Mouse (Mus musculus): ENCODE measurements at regions not wholly inside any gene's neighbourhood (a gene's known extent, or its start where the extent isn't known, plus 50 kb on each side); places are given as distances from the start of the nearest gene placed in this dataset.
"Not testable (repeated sequence)": the region's sequence is repeated elsewhere in the genome, so short reads cannot be mapped to it uniquely, and the experiment has no call there.

DNA sequence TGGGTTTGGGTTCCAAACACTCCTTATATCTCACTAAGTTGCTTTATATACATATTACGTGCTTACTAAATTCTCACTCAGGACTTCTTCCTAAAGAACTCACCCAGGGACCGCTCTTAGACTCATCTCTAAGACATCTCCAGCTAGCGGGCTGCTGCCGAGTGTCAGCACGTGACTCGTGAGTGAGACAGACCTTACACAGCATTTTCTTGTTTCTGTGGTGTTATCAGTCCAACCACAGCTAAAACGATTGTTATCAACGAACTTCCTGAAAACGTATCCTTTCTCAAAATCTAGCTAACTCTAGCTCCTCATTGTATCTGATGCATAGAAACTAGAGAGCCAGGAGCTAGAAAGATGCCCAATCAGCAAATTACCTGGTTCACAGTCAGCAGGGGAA, 168.7 kb upstream of the Mon1b start:
- DNase-seq (ENCODE audit: low spot score in 2 of 2) = no peak

DNA sequence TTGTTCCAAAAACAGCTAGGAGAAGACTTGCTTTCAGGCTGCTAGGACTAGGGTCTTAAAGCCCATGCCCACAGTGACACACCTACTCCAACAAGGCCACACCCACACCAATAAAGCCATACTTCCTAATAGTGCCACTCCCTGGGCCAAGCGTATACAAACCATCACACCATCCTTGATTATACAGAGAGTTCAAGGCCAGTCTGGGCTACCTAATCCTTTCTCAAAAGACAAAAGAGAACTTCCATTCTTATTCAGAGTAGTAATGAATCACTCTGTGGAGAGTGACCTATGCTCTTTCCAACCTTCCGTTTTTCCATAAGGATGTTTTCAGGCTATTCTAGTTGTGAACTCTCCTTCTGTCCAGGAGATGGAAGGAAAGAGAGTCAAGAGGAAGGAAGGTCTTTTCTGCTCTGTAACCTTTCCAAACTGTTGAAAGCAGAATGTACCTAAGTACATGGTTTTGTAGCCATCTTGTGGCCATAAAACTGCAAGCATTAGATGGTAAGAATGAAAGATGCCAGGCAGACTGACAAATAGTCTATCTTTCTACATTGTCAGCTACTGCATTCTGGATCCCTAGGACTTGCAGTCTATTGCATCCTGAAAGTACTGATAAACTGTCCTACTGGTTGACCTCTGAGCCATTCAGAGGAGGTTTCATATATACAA, 145.8 kb upstream of the Mon1b start:
- no peak for DNase-seq (ENCODE audit: low spot score in 2 of 2)

GRCm38 (mm10) chr8:113490891-113491290, 144.5 kb upstream of the Mon1b start:
- DNase-seq (ENCODE audit: low spot score in 2 of 2) = no peak

DNA sequence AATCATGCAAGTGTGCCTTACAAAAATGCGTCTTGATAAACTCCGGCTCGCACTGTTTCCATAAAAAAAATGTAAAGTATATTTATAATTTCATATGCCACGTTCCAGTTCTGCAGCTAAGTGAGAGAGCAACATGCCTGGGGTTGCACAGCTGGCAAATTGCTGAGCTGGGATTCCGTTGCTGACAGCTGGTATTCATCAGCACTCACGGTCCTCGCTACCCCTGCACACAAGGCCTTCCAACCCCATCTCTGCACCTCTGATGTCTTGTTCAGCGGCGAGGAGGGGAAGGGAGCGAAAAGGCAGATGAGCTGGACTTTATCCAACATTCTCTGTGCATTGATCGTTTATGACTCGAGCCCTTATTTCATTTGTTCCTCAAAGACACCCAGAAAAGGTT, 138.5 kb upstream of the Mon1b start:
- no peak for DNase-seq (ENCODE audit: low spot score in 2 of 2)

DNA sequence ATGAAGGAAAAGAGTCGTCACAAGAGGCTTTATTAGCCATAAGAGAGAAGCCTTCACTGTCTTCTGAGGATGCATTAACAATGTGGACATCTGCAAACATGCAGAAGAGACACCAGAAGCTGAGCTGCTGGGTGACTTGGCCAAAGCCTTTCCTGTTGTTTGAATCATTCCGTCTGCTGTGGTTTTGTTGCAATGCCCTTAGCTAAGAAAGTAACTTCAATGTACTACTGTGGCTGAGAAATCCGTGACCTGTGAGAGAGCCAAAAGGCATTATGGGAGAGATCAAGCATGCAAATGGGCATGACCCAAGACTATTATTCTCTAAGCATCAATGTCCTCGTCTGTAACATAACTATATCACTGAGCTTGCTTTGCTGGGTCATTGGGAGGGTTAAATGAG, 132.7 kb upstream of the Mon1b start:
- no peak for DNase-seq (ENCODE audit: low spot score in 2 of 2)

DNA sequence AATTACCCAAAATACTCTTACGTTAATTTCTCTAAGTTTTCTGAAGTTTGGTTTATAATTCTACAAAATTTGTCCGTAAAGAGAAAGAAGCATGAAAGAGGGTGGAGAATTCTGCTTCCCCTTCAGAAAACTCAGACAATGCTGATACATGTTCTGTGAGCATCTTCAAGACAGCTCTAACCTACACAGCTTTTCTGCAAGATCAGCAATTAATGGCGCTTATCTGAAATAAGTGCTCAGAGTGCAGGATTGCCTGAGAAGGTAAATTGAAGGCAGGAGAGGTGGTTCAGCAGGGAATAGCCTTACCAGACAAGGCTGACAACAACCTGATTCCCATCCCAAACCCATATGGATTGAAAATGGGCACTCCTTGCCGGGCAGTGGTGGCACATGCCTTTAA, 122.5 kb upstream of the Mon1b start:
- no peak for DNase-seq (ENCODE audit: low spot score in 2 of 2)

DNA sequence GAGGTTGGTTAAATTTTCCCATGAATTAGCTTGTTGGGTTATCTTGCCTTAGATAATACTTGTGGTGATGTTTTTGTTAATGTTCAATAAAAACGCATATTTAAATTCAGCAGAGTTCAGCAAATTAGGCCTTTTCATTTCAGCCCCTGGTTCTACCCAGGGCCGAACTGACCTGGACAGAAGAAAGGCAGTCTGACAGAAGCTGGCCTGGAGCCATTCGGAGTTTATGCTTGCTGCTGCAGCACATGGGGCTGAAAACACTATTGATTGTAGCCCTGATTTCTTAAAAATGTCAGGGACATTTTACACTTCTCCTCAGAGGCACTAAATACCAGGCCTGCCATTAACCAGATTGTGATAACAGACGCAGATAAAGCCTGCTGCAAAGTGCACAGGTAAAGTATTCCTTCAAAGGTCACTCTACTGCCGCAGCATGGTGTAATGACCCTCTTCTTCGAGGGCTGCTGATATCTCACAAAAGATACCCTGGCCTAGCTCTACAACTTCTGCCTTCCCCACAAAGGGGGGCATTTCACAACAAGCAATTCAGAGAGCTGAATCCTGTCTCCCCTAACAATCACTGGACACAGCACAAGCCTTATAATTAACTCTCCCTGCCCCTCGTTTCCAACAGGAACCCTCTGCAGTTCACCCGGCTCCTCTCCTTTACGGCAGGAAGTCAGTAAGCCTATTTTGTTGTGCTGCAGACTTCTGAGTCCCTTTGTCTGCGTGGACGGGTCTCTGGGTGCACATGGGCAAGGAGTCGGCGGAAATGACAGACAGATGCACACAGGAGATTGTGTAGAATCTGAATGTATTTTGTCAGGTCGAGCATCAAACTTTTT, 121.3 kb upstream of the Mon1b start:
- DNase-seq (ENCODE audit: low spot score in 2 of 2) = no peak

DNA sequence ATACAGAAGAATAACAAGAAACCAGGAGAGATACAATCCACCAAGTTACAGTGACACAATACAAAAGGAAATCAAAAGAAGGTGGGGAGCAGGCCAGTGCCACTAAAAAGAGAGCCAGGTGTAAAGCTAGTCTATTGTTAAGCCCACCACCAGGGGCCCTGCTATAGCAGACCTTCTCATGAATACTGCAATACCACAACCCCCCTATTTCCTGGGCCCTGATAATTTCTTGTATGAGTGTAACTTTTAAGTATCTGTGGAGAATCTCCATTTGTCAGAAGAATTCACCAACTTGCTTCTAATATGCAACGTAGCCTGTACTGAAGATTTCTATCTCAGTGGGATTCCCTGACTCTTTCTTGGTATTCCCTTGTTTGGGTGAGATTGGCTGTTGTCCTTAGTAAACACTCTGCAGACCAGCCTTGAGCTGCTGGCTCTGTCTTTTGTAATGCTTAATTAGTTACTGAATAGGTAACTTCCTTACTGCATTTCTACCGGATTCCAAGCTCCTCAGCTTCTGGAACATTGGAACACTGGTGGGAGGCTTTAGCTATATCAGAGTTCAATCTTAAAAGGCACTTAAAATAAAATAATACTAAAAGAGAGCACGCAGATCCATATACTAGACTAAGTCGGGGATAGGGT, 120.5 kb upstream of the Mon1b start:
- DNase-seq (ENCODE audit: low spot score in 2 of 2) = not testable (repeated sequence)

- no peak for DNase-seq (ENCODE audit: low spot score in 2 of 2)
Measured at GRCm38 (mm10) chr8:113516176-113516575, 119.2 kb upstream of the Mon1b start.

DNA sequence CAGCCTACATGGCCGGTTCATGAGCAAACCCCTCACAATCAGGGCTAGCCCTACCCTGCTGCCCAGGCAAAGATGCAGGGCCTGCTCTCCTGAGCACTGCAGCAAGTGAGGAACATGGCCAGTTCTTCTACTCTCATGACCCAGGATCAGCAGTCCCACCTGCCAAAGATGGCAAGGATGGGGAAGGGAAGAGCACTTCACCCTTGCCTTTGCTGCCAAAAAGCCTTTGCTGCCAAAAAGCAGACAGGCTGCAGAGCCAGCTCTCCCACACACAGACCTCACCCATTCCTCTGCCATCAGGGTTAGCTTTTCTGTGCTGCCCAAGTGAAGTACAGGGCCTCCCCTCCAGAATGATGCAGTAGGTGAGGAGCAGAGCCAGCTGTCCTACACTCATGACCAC, 117.5 kb upstream of the Mon1b start:
- peak in 1 of 2 experiments; percentile 1 for DNase-seq (ENCODE audit: low spot score in 2 of 2)

DNA sequence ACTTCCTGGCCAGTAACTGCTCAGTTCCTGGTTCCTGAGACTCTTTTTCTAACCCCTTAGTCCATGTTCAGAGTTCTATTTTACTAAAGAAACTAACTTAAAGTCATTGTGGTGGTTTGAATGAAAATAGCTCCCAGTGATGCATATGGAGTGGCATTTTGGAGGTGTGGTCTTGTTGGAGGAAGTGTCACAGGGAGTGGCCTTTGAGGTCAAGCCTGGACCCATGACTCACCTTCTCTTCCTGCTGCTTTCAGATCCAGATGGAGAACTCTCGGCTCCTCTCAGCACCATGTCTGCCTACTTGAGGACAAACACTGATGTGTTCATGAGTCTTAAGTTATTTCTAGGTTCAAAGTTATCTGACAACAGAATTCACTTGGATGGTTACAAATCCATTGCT, 111.8 kb upstream of the Mon1b start:
- no peak for DNase-seq (ENCODE audit: low spot score in 2 of 2)

- no peak for DNase-seq (ENCODE audit: low spot score in 2 of 2)
Measured at GRCm38 (mm10) chr8:113531116-113531665, 104.2 kb upstream of the Mon1b start.

DNA sequence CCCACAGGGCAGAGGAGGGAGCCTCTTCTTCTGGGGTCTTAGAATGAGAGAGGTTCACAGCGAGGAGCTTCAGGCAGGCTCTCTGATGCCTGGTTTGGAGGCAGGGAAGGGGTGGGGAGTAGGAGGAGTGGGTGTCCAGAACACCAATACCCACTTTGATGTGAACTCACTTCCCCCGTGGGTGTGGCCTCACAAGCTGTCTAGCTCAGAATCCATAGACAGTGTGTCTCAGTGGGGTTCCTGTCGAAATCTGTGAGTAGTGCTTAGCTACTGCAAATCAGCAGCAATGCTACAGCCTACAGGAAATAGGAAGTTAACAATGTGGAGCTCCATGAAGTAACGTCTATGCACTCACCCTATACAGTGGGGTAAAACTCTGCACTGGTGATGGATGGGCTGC, 102.5 kb upstream of the Mon1b start:
- no peak for DNase-seq (ENCODE audit: low spot score in 2 of 2)

- no peak for DNase-seq (ENCODE audit: low spot score in 2 of 2)
Measured at GRCm38 (mm10) chr8:113541437-113541836, 94.0 kb upstream of the Mon1b start.

DNA sequence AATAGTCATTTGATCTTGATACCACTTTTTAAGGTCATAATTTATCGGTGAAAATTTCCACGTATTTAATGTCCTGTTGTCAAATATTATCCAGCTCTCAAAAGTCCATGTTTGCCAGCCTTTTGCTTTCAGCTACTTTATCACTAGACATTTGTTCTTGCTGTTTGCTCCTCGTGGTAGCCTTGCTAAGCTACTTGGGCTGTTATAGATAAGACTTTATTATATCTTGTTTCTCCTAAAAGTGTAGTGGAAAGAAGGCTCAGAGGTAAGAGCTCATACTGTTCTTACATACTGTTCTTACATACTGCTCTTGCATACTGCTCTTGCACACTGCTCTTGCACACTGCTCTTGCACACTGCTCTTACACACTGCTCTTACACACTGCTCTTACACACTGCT, 93.3 kb upstream of the Mon1b start:
- DNase-seq (ENCODE audit: low spot score in 2 of 2) = no peak

- no peak for DNase-seq (ENCODE audit: low spot score in 2 of 2)
Measured at GRCm38 (mm10) chr8:113542713-113543112, 92.7 kb upstream of the Mon1b start.

- DNase-seq (ENCODE audit: low spot score in 2 of 2) = no peak
Measured at GRCm38 (mm10) chr8:113549200-113549599, 86.2 kb upstream of the Mon1b start.

GRCm38 (mm10) chr8:113551454-113552273, 83.7 kb upstream of the Mon1b start:
- DNase-seq (ENCODE audit: low spot score in 2 of 2) = no peak

DNA sequence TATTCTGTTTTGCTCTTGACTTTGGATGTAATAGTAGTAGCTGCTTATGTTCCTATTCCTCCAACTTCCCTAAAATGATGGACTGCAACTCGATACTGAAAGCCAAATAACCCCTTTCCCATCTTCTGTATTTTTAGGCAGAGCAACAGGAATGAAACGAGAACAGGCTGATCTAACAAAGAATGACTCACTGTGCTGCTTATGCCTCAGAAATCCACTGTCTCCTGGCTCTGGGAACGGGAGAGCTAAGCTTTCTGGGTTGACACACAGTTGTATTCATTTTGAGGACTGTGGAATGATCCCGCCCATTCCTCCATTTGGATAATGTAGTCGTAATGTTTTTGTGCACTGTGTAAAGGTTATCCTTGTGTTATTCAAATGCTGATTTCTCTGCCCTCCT, 82.6 kb upstream of the Mon1b start:
- no peak for DNase-seq (ENCODE audit: low spot score in 2 of 2)

GRCm38 (mm10) chr8:113554700-113555455, 80.5 kb upstream of the Mon1b start:
- no peak for DNase-seq (ENCODE audit: low spot score in 2 of 2)

All from layer of hippocampus, postnatal 14 days (tissue).